Mouse (Mus musculus): ENCODE measurements around the gene Actrt3. TPM values are rescaled to one million over a fixed set of nuclear protein-coding genes. Genes with fewer than 3 reads are reported as not detected.
A peak's percentile ranks its signal among the peaks of the same experiment; 100 is the strongest.
"Not testable (repeated sequence)": the region's sequence is repeated elsewhere in the genome, so short reads cannot be mapped to it uniquely, and the experiment has no call there.

Actrt3 gene
- total RNA-seq, 1 experiment: not detected

GRCm38 (mm10) chr3:30573549-30573948, 26.2 kb downstream of the Actrt3 start:
- Histone ChIP-seq H3K4me3 (ENCODE audit: insufficient read depth in 1 of 2, low read depth in 1 of 2, low read length in 2 of 2, poor library complexity in 1 of 2, severe bottlenecking in 1 of 2) (no peak overlapping the region), H3K36me3 (ENCODE audit: control insufficient read depth, insufficient read depth, low read length, poor library complexity, severe bottlenecking) (no peaks in the 10 kb centered on the region), H3K27ac (ENCODE audit: insufficient read depth, low read depth, low read length, poor library complexity, severe bottlenecking) (peak overlapping the region; percentile 62; the same call in 1 of the 2 replicates), H3K4me1 (ENCODE audit: control insufficient read depth in 2 of 2, insufficient read depth in 2 of 2, low read length in 2 of 2, poor library complexity in 1 of 2) (peaks cover 0 to 6% of the 10 kb centered on the region in 2 experiments; a peak in 3 of 4 replicates), H3K9ac (ENCODE audit: insufficient read depth, low read depth, low read length, poor library complexity, severe bottlenecking) (no peak overlapping the region), H3K9me3 (ENCODE audit: control insufficient read depth, insufficient read depth, low read depth, low read length) (no peaks in the 10 kb centered on the region)
- in situ Hi-C loops (cut with MboI; ENCODE audit: low sequenced_read_pairs in 2 of 2, unreplicated experiment in 2 of 2): no loop called here
- TF ChIP-seq ZNF384 (IDR thresholded peaks at IDR 0.05; ENCODE audit: low read depth, low read length): no peak
- no peak for TF ChIP-seq CHD2 (IDR thresholded peaks at IDR 0.05; ENCODE audit: low read depth, low read length)
- no peak for TF ChIP-seq HCFC1 (IDR thresholded peaks at IDR 0.05; ENCODE audit: borderline replicate concordance, insufficient read depth, low read length)
- no peak for TF ChIP-seq ZC3H11A (IDR thresholded peaks at IDR 0.05; ENCODE audit: borderline replicate concordance, low read depth, low read length)
- DNase-seq (ENCODE audit: low read depth, low spot score): peak; percentile 19

GRCm38 (mm10) chr3:30566333-30566732, 33.4 kb downstream of the Actrt3 start:
- H3K4me1 ChIP-seq (ENCODE audit: control insufficient read depth in 2 of 2, insufficient read depth in 2 of 2, low read length in 2 of 2, poor library complexity in 1 of 2); H3K9me3 ChIP-seq (ENCODE audit: control insufficient read depth, insufficient read depth, low read depth, low read length); in situ Hi-C loops (cut with MboI; ENCODE audit: low sequenced_read_pairs in 2 of 2, unreplicated experiment in 2 of 2); H3K27ac ChIP-seq (ENCODE audit: insufficient read depth, low read depth, low read length, poor library complexity, severe bottlenecking); H3K9ac ChIP-seq (ENCODE audit: insufficient read depth, low read depth, low read length, poor library complexity, severe bottlenecking); H3K4me3 ChIP-seq (ENCODE audit: insufficient read depth in 1 of 2, low read depth in 1 of 2, low read length in 2 of 2, poor library complexity in 1 of 2, severe bottlenecking in 1 of 2); DNase-seq (ENCODE audit: low read depth, low spot score); H3K36me3 ChIP-seq (ENCODE audit: control insufficient read depth, insufficient read depth, low read length, poor library complexity, severe bottlenecking): not testable (repeated sequence)

GRCm38 (mm10) chr3:30560677-30561314, 38.9 kb downstream of the Actrt3 start:
- Histone ChIP-seq H3K9me3 (ENCODE audit: control insufficient read depth, insufficient read depth, low read depth, low read length) (no peaks in the 10 kb centered on the region), H3K4me3 (ENCODE audit: insufficient read depth in 1 of 2, low read depth in 1 of 2, low read length in 2 of 2, poor library complexity in 1 of 2, severe bottlenecking in 1 of 2) (no peak overlapping the region), H3K4me1 (ENCODE audit: control insufficient read depth in 2 of 2, insufficient read depth in 2 of 2, low read length in 2 of 2, poor library complexity in 1 of 2) (peaks cover 4 to 5% of the 10 kb centered on the region in 2 experiments; a peak in 2 of 4 replicates), H3K9ac (ENCODE audit: insufficient read depth, low read depth, low read length, poor library complexity, severe bottlenecking) (no peak overlapping the region), H3K27ac (ENCODE audit: insufficient read depth, low read depth, low read length, poor library complexity, severe bottlenecking) (no peak overlapping the region), H3K36me3 (ENCODE audit: control insufficient read depth, insufficient read depth, low read length, poor library complexity, severe bottlenecking) (no peaks in the 10 kb centered on the region)
- TF ChIP-seq ZC3H11A (IDR thresholded peaks at IDR 0.05; ENCODE audit: borderline replicate concordance, low read depth, low read length): no peak
- TF ChIP-seq CHD2 (IDR thresholded peaks at IDR 0.05; ENCODE audit: low read depth, low read length): no peak
- no peak for TF ChIP-seq MAFK (IDR thresholded peaks at IDR 0.05; ENCODE audit: insufficient read depth, low read depth, low read length)
- TF ChIP-seq HCFC1 (IDR thresholded peaks at IDR 0.05; ENCODE audit: borderline replicate concordance, insufficient read depth, low read length): no peak
- no peak for TF ChIP-seq ZNF384 (IDR thresholded peaks at IDR 0.05; ENCODE audit: low read depth, low read length)
- in situ Hi-C loops (cut with MboI; ENCODE audit: low sequenced_read_pairs in 2 of 2, unreplicated experiment in 2 of 2): no loop called here
- DNase-seq (ENCODE audit: low read depth, low spot score): no peak

DNA sequence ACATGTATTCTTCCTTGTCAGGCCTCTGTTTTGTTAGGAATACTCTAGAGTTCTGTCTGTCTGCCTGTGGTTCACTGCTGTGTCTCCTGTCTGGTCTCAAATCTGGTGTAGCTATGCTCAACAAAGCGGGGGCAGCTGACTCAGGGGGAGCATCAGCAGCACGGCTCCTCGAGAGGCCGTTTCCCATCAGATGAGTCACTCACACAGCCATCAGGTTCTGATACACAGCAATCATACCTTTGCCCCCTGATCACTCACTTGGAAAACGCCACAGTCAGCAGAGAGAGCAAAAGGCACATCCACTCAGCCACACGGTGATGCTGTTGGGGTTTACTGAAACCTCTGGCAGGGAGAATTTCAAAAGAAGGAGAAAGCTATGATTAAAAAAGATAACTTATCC, 46.0 kb downstream of the Actrt3 start:
- no peak for DNase-seq (ENCODE audit: low read depth, low spot score)
- no peaks in the 10 kb centered on the region for H3K4me1 ChIP-seq (ENCODE audit: control insufficient read depth in 2 of 2, insufficient read depth in 2 of 2, low read length in 2 of 2, poor library complexity in 1 of 2)
- H3K36me3 ChIP-seq (ENCODE audit: control insufficient read depth, insufficient read depth, low read length, poor library complexity, severe bottlenecking): no peaks in the 10 kb centered on the region
- TF ChIP-seq MAFK (IDR thresholded peaks at IDR 0.05; ENCODE audit: insufficient read depth, low read depth, low read length) (no peak), HCFC1 (IDR thresholded peaks at IDR 0.05; ENCODE audit: borderline replicate concordance, insufficient read depth, low read length) (no peak), ZC3H11A (IDR thresholded peaks at IDR 0.05; ENCODE audit: borderline replicate concordance, low read depth, low read length) (no peak), CHD2 (IDR thresholded peaks at IDR 0.05; ENCODE audit: low read depth, low read length) (no peak), ZNF384 (IDR thresholded peaks at IDR 0.05; ENCODE audit: low read depth, low read length) (no peak)
- no peak overlapping the region for H3K27ac ChIP-seq (ENCODE audit: insufficient read depth, low read depth, low read length, poor library complexity, severe bottlenecking)
- no peak overlapping the region for H3K4me3 ChIP-seq (ENCODE audit: insufficient read depth in 1 of 2, low read depth in 1 of 2, low read length in 2 of 2, poor library complexity in 1 of 2, severe bottlenecking in 1 of 2)
- in situ Hi-C loops (cut with MboI; ENCODE audit: low sequenced_read_pairs in 2 of 2, unreplicated experiment in 2 of 2): no loop called here
- H3K9me3 ChIP-seq (ENCODE audit: control insufficient read depth, insufficient read depth, low read depth, low read length): no peaks in the 10 kb centered on the region
- no peak overlapping the region for H3K9ac ChIP-seq (ENCODE audit: insufficient read depth, low read depth, low read length, poor library complexity, severe bottlenecking)

DNA sequence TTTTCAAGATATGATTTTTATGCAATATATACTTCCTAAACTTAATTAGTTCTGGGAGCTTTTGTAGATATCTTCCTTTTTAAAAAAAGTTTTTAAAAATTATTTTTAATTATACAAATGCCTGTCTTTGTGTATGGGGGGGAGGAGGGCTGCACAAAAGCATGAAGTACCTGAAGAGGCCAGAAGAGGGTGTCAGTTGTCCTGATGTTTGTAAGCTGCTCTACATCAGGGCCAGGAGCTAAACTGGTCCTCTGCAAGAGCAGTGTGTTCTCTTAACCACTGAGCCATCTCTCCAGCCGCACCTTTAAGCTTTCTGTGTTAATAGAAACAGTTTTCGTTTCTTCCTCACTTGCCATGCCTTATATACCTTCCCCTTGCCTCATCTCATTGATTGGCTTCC, 49.5 kb downstream of the Actrt3 start:
- no peaks in the 10 kb centered on the region for H3K9me3 ChIP-seq (ENCODE audit: control insufficient read depth, insufficient read depth, low read depth, low read length)
- no peak overlapping the region for H3K27ac ChIP-seq (ENCODE audit: insufficient read depth, low read depth, low read length, poor library complexity, severe bottlenecking)
- no peak for DNase-seq (ENCODE audit: low read depth, low spot score)
- peaks cover 0 to 8% of the 10 kb centered on the region in 2 experiments; a peak in 1 of 4 replicates for H3K4me1 ChIP-seq (ENCODE audit: control insufficient read depth in 2 of 2, insufficient read depth in 2 of 2, low read length in 2 of 2, poor library complexity in 1 of 2)
- H3K9ac ChIP-seq (ENCODE audit: insufficient read depth, low read depth, low read length, poor library complexity, severe bottlenecking): no peak overlapping the region
- TF ChIP-seq CHD2 (IDR thresholded peaks at IDR 0.05; ENCODE audit: low read depth, low read length) (no peak), HCFC1 (IDR thresholded peaks at IDR 0.05; ENCODE audit: borderline replicate concordance, insufficient read depth, low read length) (no peak), MAFK (IDR thresholded peaks at IDR 0.05; ENCODE audit: insufficient read depth, low read depth, low read length) (no peak), ZC3H11A (IDR thresholded peaks at IDR 0.05; ENCODE audit: borderline replicate concordance, low read depth, low read length) (no peak), ZNF384 (IDR thresholded peaks at IDR 0.05; ENCODE audit: low read depth, low read length) (no peak)
- no peaks in the 10 kb centered on the region for H3K36me3 ChIP-seq (ENCODE audit: control insufficient read depth, insufficient read depth, low read length, poor library complexity, severe bottlenecking)
- H3K4me3 ChIP-seq (ENCODE audit: insufficient read depth in 1 of 2, low read depth in 1 of 2, low read length in 2 of 2, poor library complexity in 1 of 2, severe bottlenecking in 1 of 2): no peak overlapping the region
- in situ Hi-C loops (cut with MboI; ENCODE audit: low sequenced_read_pairs in 2 of 2, unreplicated experiment in 2 of 2): no loop called here

All from ES-E14 (cell line).